Mouse (Mus musculus) midbrain, postnatal 0 days (tissue): ENCODE data around the gene Cracr2a. TPM values are rescaled to one million over a fixed set of nuclear protein-coding genes. Genes with fewer than 3 reads are reported as not detected.

Experiments
- ATAC-seq: fragments of 200-750 bp; cut with Nextera tagmentation; 2 replicates; pipeline ENCODE4 v1.8.0; 2017; ENCODE audit warnings: moderate number of reproducible peaks, mild to moderate bottlenecking, moderate TSS enrichment, moderate library complexity; ENCODE audit not compliant: low FRiP score
- DNase-seq: peaks from one replicate; pipeline ENCODE4 v3.0.0-alpha.2; 2015; ENCODE audit warnings: low spot score
- H3K27ac ChIP-seq: fragments of 300-500 bp; sonication (generic); 2 replicates; pipeline ENCODE4 v1.5.1; 2014; ENCODE audit warnings: low read depth, mild to moderate bottlenecking, low read length, mixed read lengths
- H3K27me3 ChIP-seq: fragments of 300-500 bp; sonication (generic); 2 replicates; pipeline ENCODE4 v1.6.1; 2014; ENCODE audit warnings: low read length, control low read depth, mixed read lengths; ENCODE audit not compliant: insufficient read depth
- H3K36me3 ChIP-seq: fragments of 300-500 bp; sonication (generic); 2 replicates; pipeline ENCODE4 v1.6.1; 2014; ENCODE audit warnings: low read length, control low read depth, mixed read lengths; ENCODE audit not compliant: insufficient read depth
- H3K4me1 ChIP-seq: fragments of 300-500 bp; sonication (generic); 2 replicates; pipeline ENCODE4 v1.6.1; 2014; ENCODE audit warnings: mild to moderate bottlenecking, control low read depth, antibody characterized with exemption, low read length, mixed read lengths; ENCODE audit not compliant: insufficient read depth
- H3K4me2 ChIP-seq: fragments of 300-500 bp; sonication (generic); 2 replicates; pipeline ENCODE4 v1.6.1; 2014; ENCODE audit warnings: low read depth, mild to moderate bottlenecking, low read length, mixed read lengths; ENCODE audit not compliant: poor library complexity, severe bottlenecking
- H3K4me3 ChIP-seq: fragments of 300-500 bp; sonication (generic); 2 replicates; pipeline ENCODE4 v1.5.1; 2014; ENCODE audit warnings: low read depth, mild to moderate bottlenecking, low read length, moderate library complexity
- H3K9ac ChIP-seq: fragments of 300-500 bp; sonication (generic); replicated peaks from 2 replicates; pipeline ENCODE4 v1.6.1; 2014; ENCODE audit warnings: mild to moderate bottlenecking, low read length, moderate library complexity, mixed read lengths; ENCODE audit not compliant: poor library complexity, severe bottlenecking
- H3K9me3 ChIP-seq: fragments of 300-500 bp; sonication (generic); 2 replicates; pipeline ENCODE4 v1.6.1; 2016; ENCODE audit warnings: low read length, control low read depth
- CTCF ChIP-seq: IDR thresholded peaks from 2 replicates; pipeline ENCODE4 v1.5.1; 2016; ENCODE audit warnings: antibody characterized with exemption, mild to moderate bottlenecking
- WGBS: fragments of 180-500 bp; shearing (Covaris S2); extraction: QIAGEN DNeasy Blood & Tissue Kit; methylation state at CpG from one replicate; pipeline ENCODE4 v1.1.7; 2014; 5-methylcytosine and 5-hydroxymethylcytosine counted together
- polyA plus RNA-seq: library from polyadenylated mRNA; unstranded; fragments of >200 nt; fragmentation: Nextera tagmentation; extraction: Ambion mirVana; gene quantifications from 2 replicates; pipeline ENCODE4 v1.2.1, GENCODE M21; 2015
- total RNA-seq: library from RNA; depleted of rRNA; stranded (reverse); fragments of >200 nt; gene quantifications from 2 replicates; pipeline ENCODE4 v1.2.3, GENCODE M21; 2014

The Cracr2a gene
- total and polyA plus RNA-seq, 2 experiments from 2014 or later, result 0.44 to 0.47 TPM

- Histone ChIP-seq H3K4me1 (peaks cover 4% of the 10 kb centered on the region; the same call in 1 of the 2 replicates), H3K36me3 (no peaks in the 10 kb centered on the region), H3K4me2 (no peak overlapping the region), H3K27me3 (no peaks in the 10 kb centered on the region), H3K4me3 (no peak overlapping the region), H3K9me3 (no peaks in the 10 kb centered on the region), H3K27ac (no peak overlapping the region), H3K9ac (no peak overlapping the region)
- DNase-seq (no peak), ATAC-seq (no peak)
- TF ChIP-seq CTCF, result no peak
Measured at GRCm38 (mm10) chr6:127609673-127610072, 48.5 kb downstream of the Cracr2a start.

GRCm38 (mm10) chr6:127611216-127611615 lies 50.1 kb downstream of the Cracr2a start:
- no peaks in the 10 kb centered on the region for H3K36me3 ChIP-seq
- no peak overlapping the region for H3K4me2 ChIP-seq
- WGBS, result 84% methylated on average over 12 of the region's 12 CpGs
- DNase-seq (no peak), ATAC-seq (no peak)
- no peak overlapping the region for H3K9ac ChIP-seq
- peak; percentile 26 for TF ChIP-seq CTCF
- no peak overlapping the region for H3K4me3 ChIP-seq
- H3K27me3 ChIP-seq, result no peaks in the 10 kb centered on the region
- no peaks in the 10 kb centered on the region for H3K9me3 ChIP-seq
- H3K4me1 ChIP-seq, result peaks cover 4% of the 10 kb centered on the region; the same call in 1 of the 2 replicates
- no peak overlapping the region for H3K27ac ChIP-seq

- DNase-seq, result peak; percentile 24
- ATAC-seq, result peak; percentile 67
- no peak for TF ChIP-seq CTCF
- Histone ChIP-seq H3K4me3 (no peak overlapping the region), H3K27ac (no peak overlapping the region), H3K4me2 (peak overlapping the region; percentile 6; the same call in 1 of the 2 replicates), H3K9ac (no peak overlapping the region), H3K9me3 (no peaks in the 10 kb centered on the region), H3K4me1 (peaks cover 4% of the 10 kb centered on the region; the same call in 1 of the 2 replicates), H3K36me3 (no peaks in the 10 kb centered on the region), H3K27me3 (no peaks in the 10 kb centered on the region)
- WGBS, result 35% methylated on average over 13 of the region's 13 CpGs
Measured at GRCm38 (mm10) chr6:127614083-127614984, 53.2 kb downstream of the Cracr2a start.

- no peak overlapping the region for H3K27ac ChIP-seq
- 87% methylated on average over 1 of the region's 1 CpGs for WGBS
- H3K9ac ChIP-seq, result no peak overlapping the region
- peaks cover 4% of the 10 kb centered on the region; the same call in 1 of the 2 replicates for H3K4me1 ChIP-seq
- no peaks in the 10 kb centered on the region for H3K9me3 ChIP-seq
- H3K4me2 ChIP-seq, result no peak overlapping the region
- H3K27me3 ChIP-seq, result no peaks in the 10 kb centered on the region
- no peak for TF ChIP-seq CTCF
- ATAC-seq, result no peak
- DNase-seq, result peak; percentile 56
- H3K4me3 ChIP-seq, result no peak overlapping the region
- H3K36me3 ChIP-seq, result no peaks in the 10 kb centered on the region
Measured at GRCm38 (mm10) chr6:127616623-127617022, 55.5 kb downstream of the Cracr2a start.

- no peak overlapping the region; the same call in 1 of the 2 replicates for H3K4me2 ChIP-seq
- TF ChIP-seq CTCF, result peak; percentile 88
- WGBS, result 34% methylated on average over 10 of the region's 10 CpGs
Measured at GRCm38 (mm10) chr6:127617258-127618025, 56.3 kb downstream of the Cracr2a start.

More at GRCm38 (mm10) chr6:127617258-127618025, 56.3 kb downstream of the Cracr2a start:
- ATAC-seq (no peak), DNase-seq (peak; percentile 65)
- Histone ChIP-seq H3K4me3 (no peak overlapping the region), H3K9me3 (no peaks in the 10 kb centered on the region), H3K27ac (no peak overlapping the region), H3K27me3 (no peaks in the 10 kb centered on the region), H3K36me3 (no peaks in the 10 kb centered on the region), H3K9ac (no peak overlapping the region), H3K4me1 (peaks cover 4% of the 10 kb centered on the region; the same call in 1 of the 2 replicates)
